Mouse (Mus musculus) G1E-ER4 (cell line): ENCODE results near the gene Rxylt1. TPM values are rescaled to one million over a fixed set of nuclear protein-coding genes. Genes with fewer than 3 reads are reported as not detected.

Experiments used
- GATA1 ChIP-seq: IDR thresholded peaks from one replicate; pipeline ENCODE4 v1.8.0; 2012; ENCODE audit warnings: low read length, inconsistent platforms
- polyA plus RNA-seq: library from polyadenylated mRNA; stranded (reverse); fragments of >175 nt; gene quantifications from 2 replicates; pipeline ENCODE4 v1.2.3, GENCODE M21; 2012

Gene Rxylt1
- polyA plus RNA-seq, 1 experiment, result 30.9 TPM

DNA sequence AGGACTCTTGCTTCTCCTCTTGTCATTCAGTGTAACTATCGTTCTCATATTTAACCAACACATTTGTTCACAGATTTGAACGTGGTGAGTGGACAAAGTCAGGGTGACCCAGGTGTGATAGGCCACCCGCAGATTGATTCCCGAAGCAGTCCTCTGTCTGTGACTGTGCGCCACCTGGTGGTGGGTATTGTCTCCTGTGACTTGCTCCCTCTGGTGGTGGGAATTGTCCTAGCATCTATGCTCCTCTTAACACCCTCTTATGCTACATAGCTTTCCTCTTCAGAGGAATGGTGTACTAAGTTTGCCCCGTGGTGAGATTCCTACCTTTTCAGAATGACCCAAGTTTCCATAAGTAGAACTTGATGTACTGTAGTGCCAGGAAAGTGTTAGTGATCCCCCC lies 45.3 kb downstream of the Rxylt1 start:
- no peak for TF ChIP-seq GATA1

DNA sequence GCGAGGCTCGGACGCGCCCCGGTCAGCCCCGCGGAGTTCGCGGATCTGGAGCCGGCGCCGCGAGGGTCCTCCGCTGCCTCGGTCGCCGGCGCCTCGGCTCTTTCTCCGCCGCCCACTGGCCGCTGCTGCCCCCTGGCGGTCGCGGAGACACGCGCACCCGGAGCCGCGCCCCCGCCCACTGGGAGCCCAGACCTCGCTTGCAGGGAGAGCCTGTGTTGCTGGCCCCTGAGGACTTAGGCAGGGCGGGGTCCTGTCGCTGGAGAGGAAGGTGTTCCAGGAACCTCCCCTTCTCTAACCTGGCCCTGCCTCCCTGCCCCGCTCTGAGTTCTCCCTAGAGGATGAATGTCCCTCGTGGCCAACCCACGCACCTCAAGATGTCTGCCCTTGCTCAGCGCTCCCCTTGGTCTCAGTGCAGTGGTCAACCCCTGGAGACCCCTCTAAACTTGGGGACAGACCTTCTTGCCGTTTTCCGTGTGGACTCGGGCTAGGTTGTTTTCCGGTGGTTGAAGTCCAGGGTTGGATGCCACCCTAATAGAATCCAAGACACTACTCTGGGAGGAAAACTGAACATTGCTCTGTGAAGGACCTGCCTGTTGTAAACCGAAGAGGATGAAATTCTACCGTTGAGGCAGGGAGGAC lies 49.3 kb downstream of the Rxylt1 start:
- TF ChIP-seq GATA1, result no peak

DNA sequence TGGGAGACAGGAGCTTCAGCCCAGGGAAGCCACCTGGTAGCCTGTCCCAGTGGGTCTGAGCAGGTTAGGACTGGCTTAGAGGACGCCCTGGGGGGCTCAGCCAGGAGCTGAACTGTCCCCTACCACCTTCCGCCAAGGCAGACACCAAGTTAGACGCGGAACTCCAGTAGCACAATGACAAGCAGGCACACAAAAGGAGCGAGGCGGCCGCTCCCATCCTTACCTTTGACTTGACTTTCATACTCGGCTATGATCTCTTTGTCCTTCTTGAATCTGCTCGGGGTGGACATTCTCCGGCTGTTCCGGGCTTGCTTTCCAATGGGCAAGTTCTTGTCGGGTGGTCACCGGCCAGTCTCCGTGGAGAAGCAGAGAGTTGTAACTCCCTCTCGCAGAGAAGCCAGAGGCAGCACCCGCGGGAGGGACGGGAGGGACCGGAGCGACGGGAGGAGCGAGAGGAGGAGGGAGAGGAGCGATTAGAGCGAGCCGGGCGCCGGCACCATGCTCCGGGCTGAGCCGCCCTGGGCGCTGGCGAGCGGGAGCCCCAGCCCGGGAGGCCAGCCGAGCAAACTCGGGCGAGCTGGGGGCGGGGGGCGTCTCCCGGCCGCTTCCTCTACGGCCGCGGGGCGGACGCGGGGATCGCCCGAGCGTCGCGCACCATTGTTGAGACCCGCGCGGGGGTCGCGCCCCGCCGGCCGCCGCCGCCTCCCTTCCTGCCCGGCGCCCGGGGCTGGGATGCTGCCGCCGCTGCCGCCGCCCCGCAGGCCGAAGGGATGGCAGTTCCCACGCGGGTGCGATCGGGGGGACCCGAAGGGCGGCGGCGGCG lies 50.1 kb downstream of the Rxylt1 start, which contains the start of gene Srgap1:
Srgap1 (minus strand) TSS at position 412 of the 823 bp plus-strand sequence.
- TF ChIP-seq GATA1, result no peak

DNA sequence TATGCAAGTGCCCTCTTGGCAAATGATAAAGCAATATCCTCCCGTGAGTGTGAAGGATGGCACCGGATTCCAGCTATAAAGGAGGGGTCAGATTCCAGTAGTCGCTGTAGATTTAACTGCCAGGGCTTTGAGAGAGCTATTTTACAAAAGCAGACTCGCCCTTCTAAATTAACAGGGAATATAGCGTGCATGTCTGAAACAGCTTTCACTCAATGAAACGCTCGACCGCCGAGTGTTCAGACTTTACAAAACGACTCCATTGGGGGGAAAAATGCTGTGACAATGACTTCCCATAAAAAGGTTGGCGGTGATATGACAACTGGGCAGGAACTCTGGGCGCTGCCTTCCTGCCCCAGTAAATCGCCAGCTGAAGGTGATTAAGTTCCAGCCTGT lies 50.7 kb downstream of the Rxylt1 start:
- TF ChIP-seq GATA1, result no peak

DNA sequence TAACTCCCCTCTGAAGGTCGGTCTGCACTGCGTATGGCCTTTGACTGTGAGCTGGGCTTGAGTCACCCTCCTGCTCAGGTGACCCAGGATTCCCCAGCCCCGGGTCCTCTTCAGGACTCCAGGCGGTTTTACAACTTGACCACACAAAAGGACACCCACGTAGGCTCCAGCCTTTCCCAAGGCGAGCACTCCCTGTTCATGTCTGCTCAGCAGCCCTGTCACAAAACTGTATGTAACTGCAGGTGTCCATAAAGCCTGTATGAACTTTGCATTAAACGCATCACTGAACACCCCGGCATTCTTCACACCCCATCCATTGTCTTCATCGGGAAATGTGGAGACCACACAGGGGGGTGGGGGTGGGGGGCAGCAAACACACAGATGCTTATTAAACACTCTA lies 51.2 kb downstream of the Rxylt1 start:
- no peak for TF ChIP-seq GATA1

DNA sequence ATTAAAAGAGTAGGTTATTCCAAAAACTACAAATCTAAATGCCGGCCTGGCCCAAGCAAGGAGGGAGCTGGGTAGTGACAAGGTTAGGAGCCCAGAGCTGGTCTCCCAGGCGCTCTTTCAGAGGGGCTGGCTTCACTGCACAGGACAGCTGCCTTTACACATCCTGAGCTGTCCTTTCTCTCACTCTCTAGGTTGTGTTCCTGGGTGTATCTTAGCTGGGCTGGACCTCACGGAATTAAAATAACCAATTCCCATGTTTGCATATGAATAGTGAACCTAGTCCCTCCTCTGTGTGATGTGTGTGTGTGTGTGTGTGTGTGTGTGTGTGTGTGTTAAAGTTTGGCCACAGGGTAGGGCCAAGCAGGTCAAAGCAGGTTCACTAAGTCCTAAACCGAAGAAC lies 52.2 kb downstream of the Rxylt1 start:
- TF ChIP-seq GATA1, result no peak

DNA sequence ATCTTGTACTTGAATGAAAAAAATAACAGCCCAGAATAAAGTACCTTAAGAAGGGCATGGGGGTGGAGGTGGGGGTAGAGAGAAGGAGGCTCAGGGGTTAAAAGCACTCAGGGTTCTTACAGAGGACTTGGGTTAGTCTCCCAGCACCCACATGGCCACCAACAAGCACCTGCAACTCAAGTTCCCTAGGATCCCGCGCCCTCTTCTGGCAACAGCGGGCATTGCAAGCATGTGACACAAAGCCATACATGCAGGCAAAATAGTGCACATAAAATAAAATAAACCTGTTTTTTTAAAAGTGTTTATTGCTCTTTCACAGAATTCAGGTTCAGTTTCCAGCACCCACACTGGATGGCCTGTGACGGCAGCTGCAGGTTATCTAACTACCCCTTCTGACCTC lies 56.8 kb downstream of the Rxylt1 start:
- no peak for TF ChIP-seq GATA1

DNA sequence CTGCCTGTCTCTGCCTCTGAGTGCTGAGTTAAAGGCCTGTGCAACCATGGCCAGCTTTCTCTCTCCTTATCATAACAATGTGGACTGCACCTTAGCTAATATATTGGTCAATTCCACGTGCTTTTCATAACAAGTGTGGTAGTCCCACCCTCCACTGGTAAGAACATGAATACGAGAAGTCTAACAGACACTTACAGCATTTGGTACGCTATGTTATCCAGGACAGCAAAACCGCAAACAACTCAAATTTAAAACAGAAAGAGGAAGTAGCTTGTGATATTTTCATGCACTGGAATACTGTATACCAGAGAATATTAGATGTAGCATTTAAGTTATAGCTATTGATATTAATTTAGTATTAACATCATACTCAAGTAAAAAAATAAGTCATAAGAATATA lies 57.6 kb downstream of the Rxylt1 start:
- TF ChIP-seq GATA1, result no peak

DNA sequence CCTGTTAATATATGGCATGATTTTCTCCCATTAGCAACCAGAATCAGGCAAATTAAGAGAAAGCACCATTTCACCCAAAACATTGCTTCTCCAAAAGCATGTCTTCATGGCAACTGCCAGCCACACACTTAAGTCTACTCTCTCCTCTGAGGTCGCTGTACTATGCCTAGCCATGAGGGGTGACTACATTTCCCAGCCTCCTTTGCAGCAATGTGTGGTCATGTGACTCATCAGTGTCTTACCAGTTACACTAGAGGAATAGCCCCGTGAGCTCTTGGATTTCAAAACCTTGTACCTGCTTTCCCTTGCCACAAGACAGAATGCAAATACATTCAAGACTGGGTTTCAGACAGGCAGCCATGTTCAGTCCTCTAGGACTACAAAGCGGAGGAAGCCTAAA lies 58.6 kb downstream of the Rxylt1 start:
- TF ChIP-seq GATA1, result no peak

DNA sequence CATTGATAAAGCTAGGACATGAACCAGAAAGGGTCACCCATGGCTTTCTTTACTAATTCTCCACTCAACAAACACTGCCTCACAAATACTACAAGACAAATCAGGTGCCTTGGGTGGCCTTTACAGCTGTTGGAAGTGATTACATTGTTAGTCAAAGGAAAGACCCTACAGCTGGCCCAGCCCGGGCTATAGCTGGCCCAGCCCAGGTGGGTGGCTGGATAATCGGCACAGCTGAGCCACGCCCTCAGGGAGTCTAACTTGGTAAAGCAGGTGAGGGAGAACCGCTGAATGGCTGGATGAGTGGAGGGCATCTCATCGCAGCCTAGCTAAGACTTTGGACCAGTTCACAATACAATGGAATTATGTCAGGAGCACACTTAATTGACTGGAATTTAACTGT lies 63.9 kb downstream of the Rxylt1 start:
- TF ChIP-seq GATA1, result no peak

DNA sequence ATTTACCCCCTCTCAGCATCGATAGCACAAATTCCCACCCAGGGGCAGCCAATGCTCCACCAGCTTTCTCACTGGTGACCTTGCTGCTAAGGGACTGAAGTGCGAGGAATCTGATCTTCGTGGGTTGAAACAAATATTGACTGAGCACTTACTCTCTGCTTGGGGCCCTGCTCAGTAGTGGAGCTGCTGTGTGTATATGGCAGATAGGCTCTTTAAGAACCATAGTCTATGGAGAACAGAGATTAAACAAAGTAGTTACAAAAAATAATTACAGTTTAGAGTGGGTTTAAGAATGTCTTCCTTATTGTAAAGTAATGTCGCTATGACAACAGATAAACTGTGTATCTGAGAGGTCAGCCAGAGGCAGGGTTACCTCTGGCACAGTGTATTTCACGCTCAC lies 66.8 kb downstream of the Rxylt1 start:
- TF ChIP-seq GATA1, result no peak

DNA sequence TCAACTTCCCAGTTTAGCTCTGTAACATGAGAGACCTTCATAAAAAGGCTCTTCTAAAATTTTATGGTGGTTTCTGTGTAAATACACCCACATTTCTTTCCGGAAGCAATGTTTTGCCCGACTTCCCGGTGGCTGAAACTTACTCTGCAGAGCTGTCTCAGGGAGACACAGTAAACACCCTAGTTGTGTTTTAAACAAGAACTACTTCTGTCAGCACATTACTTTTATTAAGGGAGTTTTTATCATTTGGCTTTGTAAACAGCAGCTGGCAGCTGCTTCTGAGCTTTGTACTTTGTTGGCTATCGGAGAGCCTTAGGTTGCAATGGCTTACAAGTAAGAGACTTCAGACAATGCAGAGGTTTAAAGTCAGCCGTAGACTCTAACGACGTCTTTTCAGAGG lies 67.4 kb downstream of the Rxylt1 start:
- no peak for TF ChIP-seq GATA1

Other genes with a start within 250 kb of the Rxylt1 start
- not detected in 2 replicates for gene Srgap1, start 50.1 kb downstream of the Rxylt1 start, polyA plus RNA-seq